Mouse (Mus musculus) liver, adult 2 months (tissue): Measurements from ENCODE around the gene Ptrh1. TPM values are rescaled to one million over a fixed set of nuclear protein-coding genes. Genes with fewer than 3 reads are reported as not detected.
A peak's percentile ranks its signal among the peaks of the same experiment; 100 is the strongest.

Experiments used
- DNase-seq: peaks from one replicate; pipeline ENCODE4 v3.0.0-alpha.2; 2011; ENCODE audit warnings: low read depth, low spot score; ENCODE audit errors: extremely low read depth
- H3K27ac ChIP-seq: fragments of 200-500 bp; replicated peaks from 2 replicates; pipeline ENCODE4 v1.5.1; 2012; ENCODE audit warnings: low read depth, mild to moderate bottlenecking, control low read depth, inconsistent platforms, low read length; ENCODE audit not compliant: insufficient read depth
- H3K27me3 ChIP-seq: fragments of 200-500 bp; 2 replicates; pipeline ENCODE4 v1.6.1; 2012; ENCODE audit warnings: mild to moderate bottlenecking, moderate library complexity, low read length, inconsistent platforms; ENCODE audit not compliant: control insufficient read depth, insufficient read depth
- H3K36me3 ChIP-seq: fragments of 200-500 bp; 2 replicates; pipeline ENCODE4 v1.6.1; 2012; ENCODE audit warnings: low read length, inconsistent platforms; ENCODE audit not compliant: control insufficient read depth, insufficient read depth
- H3K4me1 ChIP-seq: fragments of 200-500 bp; 2 replicates; pipeline ENCODE4 v1.6.1; 2011; ENCODE audit warnings: low read length; ENCODE audit not compliant: control insufficient read depth, insufficient read depth
- H3K4me3 ChIP-seq: fragments of 200-500 bp; 2 replicates; pipeline ENCODE4 v1.5.1; 2011; ENCODE audit warnings: low read depth, mild to moderate bottlenecking, control low read depth, low read length, moderate library complexity; ENCODE audit not compliant: insufficient read depth
- H3K79me2 ChIP-seq: fragments of 200-500 bp; 2 replicates; pipeline ENCODE4 v1.6.1; 2012; ENCODE audit warnings: inconsistent platforms, mild to moderate bottlenecking, low read length, moderate library complexity; ENCODE audit not compliant: control insufficient read depth, insufficient read depth
- H3K9ac ChIP-seq: fragments of 200-500 bp; 2 replicates; pipeline ENCODE4 v1.6.1; 2012; ENCODE audit warnings: low read depth, mild to moderate bottlenecking, control low read depth, inconsistent platforms, low read length
- CTCF ChIP-seq: fragments of 200-500 bp; IDR thresholded peaks from 2 replicates; pipeline ENCODE4 v1.5.1; 2011; ENCODE audit warnings: low read depth, low read length, control low read depth
- POLR2A ChIP-seq: fragments of 200-500 bp; IDR thresholded peaks from 2 replicates; pipeline ENCODE4 v1.6.1; 2011; ENCODE audit warnings: low read length, control low read depth; ENCODE audit not compliant: insufficient read depth; ENCODE audit errors: extremely low read depth
- WGBS: fragments of 180-500 bp; shearing (Covaris S2); methylation state at CpG from one replicate; pipeline ENCODE4 v1.1.7; 2018; 5-methylcytosine and 5-hydroxymethylcytosine counted together
- polyA plus RNA-seq: library from polyadenylated mRNA; depleted of rRNA; stranded (reverse); fragments of >200 nt; gene quantifications from 2 replicates; pipeline ENCODE4 v1.2.3, GENCODE M21; 2012
- total RNA-seq: library from RNA; depleted of rRNA; stranded (reverse); fragments of >200 nt; gene quantifications from 2 replicates; pipeline ENCODE4 v1.2.3, GENCODE M21; 2014

Ptrh1 gene
- total and polyA plus RNA-seq, 2 experiments, result 1.2 to 2.3 TPM

- H3K27me3 ChIP-seq, result no peaks in the 10 kb centered on the region
- H3K4me1 ChIP-seq, result no peaks in the 10 kb centered on the region
- TF ChIP-seq CTCF (no peak), POLR2A (no peak)
- H3K4me3 ChIP-seq, result no peak overlapping the region
- WGBS, result 94% methylated on average over 2 of the region's 2 CpGs
- H3K27ac ChIP-seq, result no peak overlapping the region
- DNase-seq, result no peak
- no peaks in the 10 kb centered on the region for H3K36me3 ChIP-seq
- no peak overlapping the region for H3K9ac ChIP-seq
- H3K79me2 ChIP-seq, result no peaks in the 10 kb centered on the region
These were observed 40.9 kb downstream of the Ptrh1 start for GRCm38 (mm10) chr2:32816497-32816896.

GRCm38 (mm10) chr2:32816946-32817581 lies 41.5 kb downstream of the Ptrh1 start:
- H3K4me1 ChIP-seq, result no peaks in the 10 kb centered on the region
- no peak overlapping the region for H3K4me3 ChIP-seq
- 68% methylated on average over 17 of the region's 17 CpGs for WGBS
- DNase-seq, result no peak
- H3K79me2 ChIP-seq, result no peaks in the 10 kb centered on the region
- no peak for TF ChIP-seq POLR2A
- no peak for TF ChIP-seq CTCF
- H3K9ac ChIP-seq, result no peak overlapping the region
- no peaks in the 10 kb centered on the region for H3K27me3 ChIP-seq
- no peaks in the 10 kb centered on the region for H3K36me3 ChIP-seq
- H3K27ac ChIP-seq, result no peak overlapping the region

- Histone ChIP-seq H3K36me3 (no peaks in the 10 kb centered on the region), H3K27ac (no peak overlapping the region), H3K27me3 (no peaks in the 10 kb centered on the region), H3K9ac (no peak overlapping the region), H3K79me2 (no peaks in the 10 kb centered on the region), H3K4me1 (no peaks in the 10 kb centered on the region), H3K4me3 (no peak overlapping the region)
- 87% methylated on average over 7 of the region's 7 CpGs for WGBS
- TF ChIP-seq CTCF (no peak), POLR2A (no peak)
- no peak for DNase-seq
These were observed 42.0 kb downstream of the Ptrh1 start for GRCm38 (mm10) chr2:32817589-32817988.

- 97% methylated on average over 5 of the region's 5 CpGs for WGBS
These were observed 42.6 kb downstream of the Ptrh1 start for GRCm38 (mm10) chr2:32818208-32818607.

GRCm38 (mm10) chr2:32821041-32821802 lies 45.6 kb downstream of the Ptrh1 start:
- DNase-seq, result peak; percentile 24
- Histone ChIP-seq H3K36me3 (no peaks in the 10 kb centered on the region), H3K27ac (no peak overlapping the region), H3K4me3 (no peak overlapping the region), H3K4me1 (peaks cover 2% of the 10 kb centered on the region; the same call in 1 of the 2 replicates), H3K79me2 (no peaks in the 10 kb centered on the region), H3K9ac (no peak overlapping the region), H3K27me3 (no peaks in the 10 kb centered on the region)
- WGBS, result 60% methylated on average over 11 of the region's 11 CpGs
- no peak for TF ChIP-seq POLR2A
- TF ChIP-seq CTCF, result peak; percentile 50; the same call in 1 of the 2 replicates

More at GRCm38 (mm10) chr2:32818208-32818607, 42.6 kb downstream of the Ptrh1 start:
- Histone ChIP-seq H3K9ac (no peak overlapping the region), H3K27ac (no peak overlapping the region), H3K4me3 (no peak overlapping the region), H3K4me1 (no peaks in the 10 kb centered on the region), H3K36me3 (no peaks in the 10 kb centered on the region), H3K79me2 (no peaks in the 10 kb centered on the region), H3K27me3 (no peaks in the 10 kb centered on the region)
- no peak for DNase-seq
- TF ChIP-seq CTCF (no peak), POLR2A (no peak)

GRCm38 (mm10) chr2:32822643-32823042 lies 47.1 kb downstream of the Ptrh1 start:
- DNase-seq, result no peak
- no peak for TF ChIP-seq POLR2A
- TF ChIP-seq CTCF, result no peak
- no peak overlapping the region for H3K9ac ChIP-seq
- 78% methylated on average over 6 of the region's 6 CpGs for WGBS
- H3K27ac ChIP-seq, result no peak overlapping the region
- H3K4me3 ChIP-seq, result no peak overlapping the region
- H3K4me1 ChIP-seq, result peaks cover 2% of the 10 kb centered on the region; the same call in 1 of the 2 replicates
- H3K27me3 ChIP-seq, result no peaks in the 10 kb centered on the region
- no peaks in the 10 kb centered on the region for H3K36me3 ChIP-seq
- H3K79me2 ChIP-seq, result no peaks in the 10 kb centered on the region
